Mouse (Mus musculus): Measurements from ENCODE around the gene Plscr3.

Plscr3 gene

GRCm38 (mm10) chr11:69864138-69864860, 18.1 kb downstream of the Plscr3 start:
- DNase-seq (ENCODE audit: extremely low spot score, low spot score) = no peak

GRCm38 (mm10) chr11:69865561-69865960, 19.4 kb downstream of the Plscr3 start:
- no peak for DNase-seq (ENCODE audit: extremely low spot score, low spot score)

- DNase-seq (ENCODE audit: extremely low spot score, low spot score) = no peak
Observed at GRCm38 (mm10) chr11:69867335-69867734, 21.2 kb downstream of the Plscr3 start.

GRCm38 (mm10) chr11:69870289-69871069, 24.3 kb downstream of the Plscr3 start:
- DNase-seq (ENCODE audit: extremely low spot score, low spot score) = no peak

GRCm38 (mm10) chr11:69871822-69872221, 25.6 kb downstream of the Plscr3 start:
- no peak for DNase-seq (ENCODE audit: extremely low spot score, low spot score)

- no peak for DNase-seq (ENCODE audit: extremely low spot score, low spot score)
Observed at GRCm38 (mm10) chr11:69872451-69872850, 26.3 kb downstream of the Plscr3 start.

GRCm38 (mm10) chr11:69876186-69876585, 30.0 kb downstream of the Plscr3 start:
- DNase-seq (ENCODE audit: extremely low spot score, low spot score) = no peak

- peak; percentile 83 for DNase-seq (ENCODE audit: extremely low spot score, low spot score)
Observed at GRCm38 (mm10) chr11:69876867-69877266, 30.7 kb downstream of the Plscr3 start.

- no peak for DNase-seq (ENCODE audit: extremely low spot score, low spot score)
Observed at GRCm38 (mm10) chr11:69877878-69878277, 31.7 kb downstream of the Plscr3 start, which contains the start of gene Tmem95. TSS of gene Tmem95 (minus strand) at chr11:69878018.

- no peak for DNase-seq (ENCODE audit: extremely low spot score, low spot score)
Observed at GRCm38 (mm10) chr11:69878399-69878798, 32.2 kb downstream of the Plscr3 start.

GRCm38 (mm10) chr11:69878952-69879351, 32.8 kb downstream of the Plscr3 start:
- DNase-seq (ENCODE audit: extremely low spot score, low spot score) = no peak

- DNase-seq (ENCODE audit: extremely low spot score, low spot score) = no peak
Observed at GRCm38 (mm10) chr11:69879711-69880110, 33.5 kb downstream of the Plscr3 start.

- DNase-seq (ENCODE audit: extremely low spot score, low spot score) = no peak
Observed at GRCm38 (mm10) chr11:69880506-69880852, 34.3 kb downstream of the Plscr3 start.

- peak; percentile 88 for DNase-seq (ENCODE audit: extremely low spot score, low spot score)
Observed at GRCm38 (mm10) chr11:69880853-69881603, 34.9 kb downstream of the Plscr3 start, which contains the start of gene Kctd11. TSS of gene Kctd11 (minus strand) at chr11:69881406.

GRCm38 (mm10) chr11:69881787-69882670, 35.9 kb downstream of the Plscr3 start:
- DNase-seq (ENCODE audit: extremely low spot score, low spot score) = no peak

GRCm38 (mm10) chr11:69883066-69883465, 36.9 kb downstream of the Plscr3 start:
- DNase-seq (ENCODE audit: extremely low spot score, low spot score) = peak; percentile 36

- DNase-seq (ENCODE audit: extremely low spot score, low spot score) = no peak
Observed at GRCm38 (mm10) chr11:69883527-69884151, 37.5 kb downstream of the Plscr3 start.

- DNase-seq (ENCODE audit: extremely low spot score, low spot score) = no peak
Observed at GRCm38 (mm10) chr11:69884240-69884639, 38.1 kb downstream of the Plscr3 start.

GRCm38 (mm10) chr11:69884663-69885062, 38.5 kb downstream of the Plscr3 start:
- no peak for DNase-seq (ENCODE audit: extremely low spot score, low spot score)

- no peak for DNase-seq (ENCODE audit: extremely low spot score, low spot score)
Observed at GRCm38 (mm10) chr11:69886907-69887635, 40.9 kb downstream of the Plscr3 start.
